Mouse (Mus musculus): ENCODE results near the gene Pfdn4. TPM values are rescaled to one million over a fixed set of nuclear protein-coding genes. Genes with fewer than 3 reads are reported as not detected.

Gene Pfdn4
- polyA plus RNA-seq, 1 experiment from 2014 or later: 116 TPM

DNA sequence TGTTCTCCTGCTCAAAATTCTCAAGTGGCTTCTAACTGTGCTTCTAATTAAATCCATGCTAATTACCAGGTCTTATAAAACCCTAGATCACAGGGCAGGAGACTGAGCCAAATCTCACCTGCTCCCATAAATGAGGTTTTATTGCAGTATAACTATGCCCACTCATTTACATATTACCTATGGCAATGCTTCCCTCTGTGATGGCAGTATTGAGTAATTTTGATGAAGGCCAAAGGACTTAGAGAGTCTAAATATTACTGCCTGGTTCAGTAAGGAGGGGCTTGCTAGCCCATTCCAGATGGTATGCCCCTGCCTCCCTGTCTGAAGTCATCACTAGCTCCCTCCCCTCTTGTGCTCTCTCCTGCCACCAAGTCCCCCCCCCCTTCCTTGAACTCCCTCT is 39.6 kb downstream of the Pfdn4 start:
- Histone ChIP-seq H3K4me3 (replicated peaks; ENCODE audit: low read length) (no peak overlapping the region), H3K36me3 (ENCODE audit: control insufficient read depth, insufficient read depth) (no peaks in the 10 kb centered on the region)
- no peak for ATAC-seq

GRCm38 (mm10) chr2:170539211-170539610 is 43.0 kb downstream of the Pfdn4 start:
- Histone ChIP-seq H3K4me3 (replicated peaks; ENCODE audit: low read length) (no peak overlapping the region), H3K4me2 (ENCODE audit: low read length) (no peak overlapping the region), H3K9me3 (ENCODE audit: control insufficient read depth, low read length) (no peaks in the 10 kb centered on the region), H3K4me1 (replicated peaks; ENCODE audit: control insufficient read depth, insufficient read depth, low read length) (peaks cover 4% of the 10 kb centered on the region; the same call in 1 of the 2 replicates), H3K9ac (replicated peaks; ENCODE audit: low read depth, low read length) (no peak overlapping the region), H3K27me3 (replicated peaks; ENCODE audit: control insufficient read depth, insufficient read depth, low read length) (no peaks in the 10 kb centered on the region), H3K36me3 (ENCODE audit: control insufficient read depth, insufficient read depth) (no peaks in the 10 kb centered on the region), H3K27ac (ENCODE audit: low read length) (no peak overlapping the region)
- no peak for ATAC-seq
- WGBS: 75% methylated on average over 9 of the region's 9 CpGs

More for the DNA sequence above, 39.6 kb downstream of the Pfdn4 start:
- H3K4me1 ChIP-seq (replicated peaks; ENCODE audit: control insufficient read depth, insufficient read depth, low read length): peaks cover 10% of the 10 kb centered on the region
- H3K9ac ChIP-seq (replicated peaks; ENCODE audit: low read depth, low read length): no peak overlapping the region
- no peaks in the 10 kb centered on the region for H3K27me3 ChIP-seq (replicated peaks; ENCODE audit: control insufficient read depth, insufficient read depth, low read length)
- H3K9me3 ChIP-seq (ENCODE audit: control insufficient read depth, low read length): no peaks in the 10 kb centered on the region
- no peak overlapping the region for H3K27ac ChIP-seq (ENCODE audit: low read length)
- no peak overlapping the region for H3K4me2 ChIP-seq (ENCODE audit: low read length)

DNA sequence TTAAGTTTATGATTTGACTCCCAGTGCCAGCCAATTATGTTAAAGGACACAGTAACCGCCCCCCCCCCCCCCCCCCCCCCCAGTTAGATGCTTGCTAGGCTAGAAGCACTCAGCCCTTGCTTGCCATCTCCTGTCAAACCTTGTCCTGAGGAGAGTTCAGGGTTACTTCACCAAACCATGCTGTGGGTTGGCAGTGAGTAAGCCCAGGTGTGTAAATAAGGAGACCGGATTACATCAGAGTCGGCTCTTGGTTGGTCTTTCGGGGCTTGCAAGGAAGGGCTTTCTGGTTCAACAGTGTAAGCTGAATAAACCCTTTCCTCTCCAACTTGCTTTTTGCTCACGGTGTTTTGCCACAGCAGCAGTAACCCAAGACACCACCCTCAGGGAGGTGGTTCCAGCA is 47.4 kb downstream of the Pfdn4 start:
- no peak overlapping the region for H3K4me3 ChIP-seq (replicated peaks; ENCODE audit: low read length)
- H3K4me2 ChIP-seq (ENCODE audit: low read length): no peak overlapping the region
- no peaks in the 10 kb centered on the region; the same call in 1 of the 2 replicates for H3K4me1 ChIP-seq (replicated peaks; ENCODE audit: control insufficient read depth, insufficient read depth, low read length)
- H3K36me3 ChIP-seq (ENCODE audit: control insufficient read depth, insufficient read depth): no peaks in the 10 kb centered on the region
- H3K27ac ChIP-seq (ENCODE audit: low read length): no peak overlapping the region
- ATAC-seq: no peak
- H3K9ac ChIP-seq (replicated peaks; ENCODE audit: low read depth, low read length): no peak overlapping the region
- H3K27me3 ChIP-seq (replicated peaks; ENCODE audit: control insufficient read depth, insufficient read depth, low read length): 0 out of 2 replicates have a peak, but pooled peaks cover 2% of the 10 kb centered on the region
- no peaks in the 10 kb centered on the region for H3K9me3 ChIP-seq (ENCODE audit: control insufficient read depth, low read length)
- WGBS: 83% methylated on average over 5 of the region's 5 CpGs

DNA sequence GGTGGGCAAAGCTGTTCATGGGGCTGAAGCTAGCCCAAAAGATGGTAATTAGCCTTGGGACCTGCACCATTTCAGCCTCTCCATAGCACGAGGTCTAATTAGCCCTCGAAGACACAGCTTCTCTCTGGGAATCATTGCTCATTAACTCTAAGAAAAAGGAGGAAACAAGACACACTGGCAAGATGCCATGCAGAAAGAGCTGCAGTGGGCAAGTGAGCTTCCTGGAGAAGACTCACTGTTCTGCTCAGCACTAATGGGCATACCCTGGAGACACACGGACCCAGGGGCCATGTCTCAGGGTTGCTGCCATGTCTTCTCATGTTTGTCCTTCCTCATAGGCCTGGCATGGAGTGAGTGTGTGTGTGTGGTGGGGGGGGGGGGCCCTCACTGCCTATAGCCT is 47.9 kb downstream of the Pfdn4 start:
- H3K9me3 ChIP-seq (ENCODE audit: control insufficient read depth, low read length): no peaks in the 10 kb centered on the region
- ATAC-seq: no peak
- 29% methylated on average over 3 of the region's 3 CpGs for WGBS
- no peak overlapping the region for H3K27ac ChIP-seq (ENCODE audit: low read length)
- H3K27me3 ChIP-seq (replicated peaks; ENCODE audit: control insufficient read depth, insufficient read depth, low read length): 0 out of 2 replicates have a peak, but pooled peaks cover 2% of the 10 kb centered on the region
- H3K9ac ChIP-seq (replicated peaks; ENCODE audit: low read depth, low read length): no peak overlapping the region
- H3K36me3 ChIP-seq (ENCODE audit: control insufficient read depth, insufficient read depth): no peaks in the 10 kb centered on the region
- H3K4me1 ChIP-seq (replicated peaks; ENCODE audit: control insufficient read depth, insufficient read depth, low read length): peaks cover 2% of the 10 kb centered on the region; the same call in 1 of the 2 replicates
- H3K4me3 ChIP-seq (replicated peaks; ENCODE audit: low read length): no peak overlapping the region
- no peak overlapping the region for H3K4me2 ChIP-seq (ENCODE audit: low read length)

DNA sequence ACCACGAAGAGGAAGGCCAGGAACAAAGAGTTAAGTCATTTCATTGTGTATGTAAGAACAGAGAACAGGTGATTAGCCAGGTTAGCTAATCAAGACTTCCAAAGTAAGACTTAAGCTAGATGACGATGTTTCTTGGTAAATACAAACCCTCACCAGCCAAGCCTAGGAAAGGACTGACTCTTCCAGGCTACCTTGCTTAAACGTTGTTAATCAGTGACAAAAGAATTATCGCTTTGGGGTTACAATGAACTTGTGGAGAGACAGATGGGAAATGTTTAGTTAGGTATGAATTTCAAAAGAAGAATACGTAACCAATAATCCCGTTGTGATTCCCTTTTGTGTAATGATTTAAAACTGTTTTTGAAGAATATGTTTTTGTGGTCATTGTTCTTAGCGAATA is 48.7 kb downstream of the Pfdn4 start:
- Histone ChIP-seq H3K4me2 (ENCODE audit: low read length) (no peak overlapping the region), H3K27me3 (replicated peaks; ENCODE audit: control insufficient read depth, insufficient read depth, low read length) (0 out of 2 replicates have a peak, but pooled peaks cover 2% of the 10 kb centered on the region), H3K27ac (ENCODE audit: low read length) (no peak overlapping the region), H3K4me1 (replicated peaks; ENCODE audit: control insufficient read depth, insufficient read depth, low read length) (peaks cover 7% of the 10 kb centered on the region), H3K4me3 (replicated peaks; ENCODE audit: low read length) (no peak overlapping the region), H3K9ac (replicated peaks; ENCODE audit: low read depth, low read length) (no peak overlapping the region), H3K9me3 (ENCODE audit: control insufficient read depth, low read length) (no peaks in the 10 kb centered on the region), H3K36me3 (ENCODE audit: control insufficient read depth, insufficient read depth) (no peaks in the 10 kb centered on the region)
- no peak for ATAC-seq
- WGBS: 79% methylated on average over 7 of the region's 7 CpGs

GRCm38 (mm10) chr2:170545745-170546144 is 49.5 kb downstream of the Pfdn4 start:
- WGBS: 55% methylated on average over 4 of the region's 4 CpGs
- Histone ChIP-seq H3K4me2 (ENCODE audit: low read length) (no peak overlapping the region), H3K27ac (ENCODE audit: low read length) (no peak overlapping the region), H3K4me3 (replicated peaks; ENCODE audit: low read length) (no peak overlapping the region), H3K9me3 (ENCODE audit: control insufficient read depth, low read length) (no peaks in the 10 kb centered on the region), H3K4me1 (replicated peaks; ENCODE audit: control insufficient read depth, insufficient read depth, low read length) (peaks cover 12% of the 10 kb centered on the region), H3K9ac (replicated peaks; ENCODE audit: low read depth, low read length) (no peak overlapping the region), H3K36me3 (ENCODE audit: control insufficient read depth, insufficient read depth) (no peaks in the 10 kb centered on the region), H3K27me3 (replicated peaks; ENCODE audit: control insufficient read depth, insufficient read depth, low read length) (0 out of 2 replicates have a peak, but pooled peaks cover 2% of the 10 kb centered on the region)
- no peak for ATAC-seq

DNA sequence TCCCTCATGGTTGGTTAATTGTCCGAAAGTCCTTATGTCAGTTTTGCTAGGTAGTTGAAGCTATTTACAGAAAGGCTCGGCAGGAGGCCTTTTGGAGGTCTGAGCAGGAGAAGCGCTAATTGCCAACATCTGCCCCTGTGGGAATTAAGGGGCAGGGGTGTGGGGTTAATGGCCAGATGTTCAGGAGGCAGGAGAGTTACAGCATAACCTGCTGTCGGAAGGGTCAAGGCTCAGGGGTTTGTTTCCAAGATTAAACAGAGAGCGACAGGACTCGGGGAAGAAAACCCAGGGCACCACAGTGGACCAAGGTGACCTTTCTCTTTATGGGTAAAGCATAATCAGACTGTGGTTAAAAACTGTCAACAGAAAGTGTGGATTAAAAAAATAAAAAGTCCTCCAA is 51.3 kb downstream of the Pfdn4 start:
- Histone ChIP-seq H3K4me1 (replicated peaks; ENCODE audit: control insufficient read depth, insufficient read depth, low read length) (peaks cover 27% of the 10 kb centered on the region), H3K4me2 (ENCODE audit: low read length) (no peak overlapping the region), H3K9me3 (ENCODE audit: control insufficient read depth, low read length) (no peaks in the 10 kb centered on the region), H3K27me3 (replicated peaks; ENCODE audit: control insufficient read depth, insufficient read depth, low read length) (0 out of 2 replicates have a peak, but pooled peaks cover 2% of the 10 kb centered on the region), H3K36me3 (ENCODE audit: control insufficient read depth, insufficient read depth) (no peaks in the 10 kb centered on the region), H3K27ac (ENCODE audit: low read length) (no peak overlapping the region), H3K4me3 (replicated peaks; ENCODE audit: low read length) (no peak overlapping the region), H3K9ac (replicated peaks; ENCODE audit: low read depth, low read length) (no peak overlapping the region)
- 19% methylated on average over 6 of the region's 6 CpGs for WGBS
- ATAC-seq: no peak

GRCm38 (mm10) chr2:170548046-170548445 is 51.8 kb downstream of the Pfdn4 start:
- H3K27ac ChIP-seq (ENCODE audit: low read length): no peak overlapping the region
- no peak overlapping the region for H3K4me2 ChIP-seq (ENCODE audit: low read length)
- peaks cover 27% of the 10 kb centered on the region for H3K4me1 ChIP-seq (replicated peaks; ENCODE audit: control insufficient read depth, insufficient read depth, low read length)
- no peak for ATAC-seq
- H3K9me3 ChIP-seq (ENCODE audit: control insufficient read depth, low read length): no peaks in the 10 kb centered on the region
- whole genome bisulfite sequencing: 22% methylated on average over 4 of the region's 4 CpGs
- H3K9ac ChIP-seq (replicated peaks; ENCODE audit: low read depth, low read length): 0 out of 2 replicates have a peak overlapping the region, but pooled peaks have one; percentile 3
- H3K27me3 ChIP-seq (replicated peaks; ENCODE audit: control insufficient read depth, insufficient read depth, low read length): 0 out of 2 replicates have a peak, but pooled peaks cover 2% of the 10 kb centered on the region
- H3K36me3 ChIP-seq (ENCODE audit: control insufficient read depth, insufficient read depth): no peaks in the 10 kb centered on the region
- H3K4me3 ChIP-seq (replicated peaks; ENCODE audit: low read length): no peak overlapping the region

GRCm38 (mm10) chr2:170549146-170549545 is 52.9 kb downstream of the Pfdn4 start:
- Histone ChIP-seq H3K4me2 (ENCODE audit: low read length) (no peak overlapping the region), H3K9ac (replicated peaks; ENCODE audit: low read depth, low read length) (no peak overlapping the region), H3K4me1 (replicated peaks; ENCODE audit: control insufficient read depth, insufficient read depth, low read length) (peaks cover 27% of the 10 kb centered on the region), H3K9me3 (ENCODE audit: control insufficient read depth, low read length) (no peaks in the 10 kb centered on the region), H3K27me3 (replicated peaks; ENCODE audit: control insufficient read depth, insufficient read depth, low read length) (0 out of 2 replicates have a peak, but pooled peaks cover 2% of the 10 kb centered on the region), H3K36me3 (ENCODE audit: control insufficient read depth, insufficient read depth) (no peaks in the 10 kb centered on the region), H3K4me3 (replicated peaks; ENCODE audit: low read length) (no peak overlapping the region), H3K27ac (ENCODE audit: low read length) (no peak overlapping the region)
- 49% methylated on average over 2 of the region's 2 CpGs for WGBS
- ATAC-seq: no peak

GRCm38 (mm10) chr2:170550240-170550639 is 54.0 kb downstream of the Pfdn4 start:
- WGBS: 3% methylated on average over 5 of the region's 5 CpGs
- Histone ChIP-seq H3K27me3 (replicated peaks; ENCODE audit: control insufficient read depth, insufficient read depth, low read length) (0 out of 2 replicates have a peak, but pooled peaks cover 2% of the 10 kb centered on the region), H3K9me3 (ENCODE audit: control insufficient read depth, low read length) (no peaks in the 10 kb centered on the region), H3K4me1 (replicated peaks; ENCODE audit: control insufficient read depth, insufficient read depth, low read length) (peaks cover 27% of the 10 kb centered on the region), H3K9ac (replicated peaks; ENCODE audit: low read depth, low read length) (no peak overlapping the region), H3K4me3 (replicated peaks; ENCODE audit: low read length) (no peak overlapping the region), H3K27ac (ENCODE audit: low read length) (0 out of 2 replicates have a peak overlapping the region, but pooled peaks have one; percentile 56), H3K4me2 (ENCODE audit: low read length) (no peak overlapping the region; the same call in 1 of the 2 replicates), H3K36me3 (ENCODE audit: control insufficient read depth, insufficient read depth) (no peaks in the 10 kb centered on the region)
- peak; percentile 73 for ATAC-seq

All from forebrain, embryonic 16.5 days (tissue).